Mouse (Mus musculus) testis, adult 2 months (tissue): ENCODE measurements around the gene Slc30a1.

Source experiments
- CTCF ChIP-seq: fragments of 200-500 bp; IDR thresholded peaks from 2 replicates; pipeline ENCODE4 v1.5.1; 2012; ENCODE audit warnings: low read depth, mild to moderate bottlenecking, inconsistent platforms, low read length, moderate library complexity; ENCODE audit not compliant: control insufficient read depth, insufficient read depth, insufficient replicate concordance
- POLR2A ChIP-seq: fragments of 200-500 bp; IDR thresholded peaks from 2 replicates; pipeline ENCODE4 v1.6.1; 2012; ENCODE audit warnings: low read depth, mild to moderate bottlenecking, inconsistent platforms, low read length, moderate library complexity; ENCODE audit not compliant: control insufficient read depth

GRCm38 (mm10) chr1:191955101-191955500 is 48.5 kb downstream of the Slc30a1 start:
- TF ChIP-seq CTCF (no peak), POLR2A (no peak)
